Mouse (Mus musculus) forebrain, embryonic 13.5 days (tissue): Measurements from ENCODE around the gene Wnt8b. TPM values are rescaled to one million over a fixed set of nuclear protein-coding genes. Genes with fewer than 3 reads are reported as not detected.

Source experiments
- ATAC-seq: fragments of 200-750 bp; cut with Nextera tagmentation; 2 replicates; pipeline ENCODE4 v1.8.0; 2017
- H3K27ac ChIP-seq: fragments of 300-500 bp; sonication (generic); 2 replicates; pipeline ENCODE4 v1.5.1; 2015; ENCODE audit warnings: inconsistent platforms, mild to moderate bottlenecking, moderate library complexity
- H3K27me3 ChIP-seq: fragments of 300-500 bp; sonication (generic); 2 replicates; pipeline ENCODE4 v1.6.1; 2015; ENCODE audit warnings: mild to moderate bottlenecking, inconsistent platforms
- H3K36me3 ChIP-seq: fragments of 300-500 bp; sonication (generic); 2 replicates; pipeline ENCODE4 v1.6.1; 2015; ENCODE audit warnings: mild to moderate bottlenecking, inconsistent platforms; ENCODE audit not compliant: poor library complexity, severe bottlenecking
- H3K4me1 ChIP-seq: fragments of 300-500 bp; sonication (generic); 2 replicates; pipeline ENCODE4 v1.6.1; 2015; ENCODE audit warnings: inconsistent platforms
- H3K4me2 ChIP-seq: fragments of 300-500 bp; sonication (generic); 2 replicates; pipeline ENCODE4 v1.6.1; 2015; ENCODE audit warnings: inconsistent platforms, mild to moderate bottlenecking, moderate library complexity
- H3K4me3 ChIP-seq: fragments of 300-500 bp; sonication (generic); 2 replicates; pipeline ENCODE4 v1.5.1; 2015; ENCODE audit warnings: mild to moderate bottlenecking, inconsistent platforms
- H3K9ac ChIP-seq: fragments of 300-500 bp; sonication (generic); 2 replicates; pipeline ENCODE4 v1.6.1; 2015; ENCODE audit warnings: mild to moderate bottlenecking, inconsistent platforms
- H3K9me3 ChIP-seq: fragments of 300-500 bp; sonication (generic); replicated peaks from 2 replicates; pipeline ENCODE4 v1.6.1; 2016; ENCODE audit warnings: inconsistent platforms
- WGBS: fragments of 180-500 bp; shearing (Covaris S2); methylation state at CpG from one replicate; pipeline ENCODE4 v1.1.7; 2015; 5-methylcytosine and 5-hydroxymethylcytosine counted together
- polyA plus RNA-seq: library from polyadenylated mRNA; unstranded; fragments of >200 nt; fragmentation: Nextera tagmentation; extraction: Ambion mirVana; gene quantifications from 2 replicates; pipeline ENCODE4 v1.2.1, GENCODE M21; 2015

Wnt8b gene
- polyA plus RNA-seq, 1 experiment from 2014 or later: 8.1 TPM

DNA sequence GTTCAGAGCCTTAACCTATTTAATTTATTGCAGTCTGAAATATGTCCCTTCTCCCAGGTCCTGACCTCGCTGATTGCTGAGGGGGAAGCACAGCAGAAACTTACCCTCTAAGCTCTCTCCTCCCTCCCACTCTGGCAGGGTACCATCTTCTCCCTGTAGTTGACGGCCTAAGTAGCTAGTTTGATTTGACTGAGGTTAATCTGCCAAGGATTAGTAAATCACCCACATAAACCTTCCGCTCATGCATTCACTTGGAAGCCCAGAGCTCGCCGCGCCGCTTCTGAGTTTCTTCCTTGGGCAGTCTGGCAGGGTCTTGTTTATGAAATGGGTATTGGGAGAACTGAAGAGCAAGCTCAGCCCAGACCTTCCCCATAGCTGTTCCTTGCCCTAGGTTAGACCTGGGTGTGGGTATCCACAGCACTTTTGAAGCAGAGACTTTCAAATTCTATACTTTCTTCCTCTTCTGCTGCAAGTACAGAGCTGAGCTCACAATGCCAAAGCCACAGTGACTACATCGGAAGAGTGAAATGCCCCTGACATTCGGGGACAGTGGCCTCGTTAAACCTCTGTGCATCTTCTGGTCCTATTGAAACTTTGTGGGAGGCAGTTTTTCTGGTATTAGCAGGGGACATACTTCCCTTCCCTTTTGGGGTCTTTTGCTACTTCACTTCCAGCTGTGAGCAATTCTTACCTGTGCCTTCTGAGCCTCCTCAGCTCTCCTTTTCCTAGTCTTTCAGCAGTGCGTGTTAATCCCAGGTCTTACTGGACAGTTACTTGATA is 20.0 kb downstream of the Wnt8b start:
- 4% methylated on average over 11 of the region's 11 CpGs for WGBS
- H3K4me2 ChIP-seq: 0 out of 2 replicates have a peak overlapping the region, but pooled peaks have one; percentile 11
- no peaks in the 10 kb centered on the region for H3K36me3 ChIP-seq
- H3K4me3 ChIP-seq: no peak overlapping the region
- H3K27me3 ChIP-seq: peaks cover 97% of the 10 kb centered on the region
- H3K4me1 ChIP-seq: peaks cover 57% of the 10 kb centered on the region
- no peaks in the 10 kb centered on the region for H3K9me3 ChIP-seq
- ATAC-seq: no peak
- no peak overlapping the region for H3K9ac ChIP-seq
- no peak overlapping the region; the same call in 1 of the 2 replicates for H3K27ac ChIP-seq

DNA sequence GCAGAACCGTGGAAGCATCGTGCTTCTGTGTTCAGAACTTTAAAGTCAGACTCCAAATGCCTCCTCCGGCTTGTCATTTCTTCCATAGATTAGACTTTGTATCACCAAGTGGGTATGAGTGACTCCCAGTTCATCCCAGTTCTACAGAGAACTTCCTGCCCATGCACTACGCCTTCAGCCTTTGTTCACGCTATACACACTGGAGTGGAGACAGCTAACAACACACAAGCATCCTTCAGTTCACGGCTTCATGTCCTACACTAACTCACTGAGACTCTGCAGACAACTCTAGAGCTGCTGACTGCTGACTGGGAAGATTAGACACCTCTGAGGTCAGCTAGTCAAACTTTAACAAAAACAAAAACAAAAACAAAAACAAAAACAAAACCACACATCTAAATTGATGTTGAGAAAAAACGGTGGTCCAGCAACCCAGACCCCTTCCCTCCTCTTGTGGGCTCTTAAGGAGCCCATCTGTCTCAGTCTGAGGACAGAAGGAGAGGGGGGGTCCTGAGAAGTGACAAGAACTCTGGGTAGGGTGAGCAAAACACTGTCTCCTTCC is 20.7 kb downstream of the Wnt8b start:
- H3K4me3 ChIP-seq: no peak overlapping the region
- H3K4me1 ChIP-seq: peaks cover 62% of the 10 kb centered on the region
- no peaks in the 10 kb centered on the region for H3K9me3 ChIP-seq
- 4% methylated on average over 7 of the region's 7 CpGs for WGBS
- H3K9ac ChIP-seq: no peak overlapping the region
- H3K4me2 ChIP-seq: 0 out of 2 replicates have a peak overlapping the region, but pooled peaks have one; percentile 11
- ATAC-seq: no peak
- no peaks in the 10 kb centered on the region for H3K36me3 ChIP-seq
- H3K27me3 ChIP-seq: peaks cover 98% of the 10 kb centered on the region
- H3K27ac ChIP-seq: no peak overlapping the region; the same call in 1 of the 2 replicates

DNA sequence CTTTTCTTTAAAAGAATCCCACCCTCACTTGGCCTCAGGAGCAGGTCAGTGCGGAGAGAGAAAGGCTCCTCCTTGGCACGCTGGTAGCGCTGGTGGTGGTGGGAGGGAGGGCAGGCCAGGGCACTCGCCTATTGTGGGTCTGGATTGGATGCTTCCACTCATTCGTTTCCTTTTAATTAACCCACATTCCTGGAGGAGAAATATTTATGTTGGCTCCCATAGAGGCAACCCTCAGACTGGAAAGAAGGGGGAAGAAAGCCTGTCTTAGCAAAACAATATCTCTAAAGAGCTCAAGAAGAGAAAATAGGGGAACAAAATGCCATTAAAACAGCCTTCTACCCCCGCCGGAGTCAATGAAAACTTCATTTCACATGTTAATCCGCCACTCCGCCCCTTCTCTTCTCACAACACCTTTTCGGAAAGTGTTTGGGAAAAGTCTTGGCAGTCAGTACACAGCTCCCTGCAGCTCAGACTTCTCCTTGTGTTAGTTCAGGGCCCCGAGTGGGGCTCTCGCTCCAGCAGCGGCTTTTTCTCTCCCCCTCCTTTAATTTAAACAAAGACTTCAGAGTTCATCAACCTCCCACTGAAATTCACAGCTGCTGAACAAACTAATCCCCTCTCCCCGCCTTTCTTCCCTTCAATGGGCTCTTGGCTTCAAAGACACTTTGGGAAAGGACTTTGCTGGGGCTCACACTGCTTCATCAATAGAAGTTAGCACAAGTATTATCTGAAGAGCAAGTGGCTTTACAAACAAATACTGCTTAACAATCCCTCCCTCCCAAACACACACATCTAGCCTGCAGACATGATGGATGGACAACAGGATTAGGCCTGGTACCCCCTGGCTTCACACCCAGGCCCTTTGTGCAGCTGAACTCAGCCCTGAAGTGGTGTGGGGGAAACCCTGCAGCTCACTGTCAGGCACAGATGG is 21.5 kb downstream of the Wnt8b start:
- peak; percentile 86 for ATAC-seq
- 0 out of 2 replicates have a peak overlapping the region, but pooled peaks have one; percentile 7 for H3K27ac ChIP-seq
- peaks cover 62% of the 10 kb centered on the region for H3K4me1 ChIP-seq
- H3K9me3 ChIP-seq: no peaks in the 10 kb centered on the region
- 1% methylated on average over 14 of the region's 14 CpGs for WGBS
- no peak overlapping the region for H3K9ac ChIP-seq
- peaks cover 99% of the 10 kb centered on the region for H3K27me3 ChIP-seq
- no peaks in the 10 kb centered on the region for H3K36me3 ChIP-seq
- no peak overlapping the region for H3K4me3 ChIP-seq
- 0 out of 2 replicates have a peak overlapping the region, but pooled peaks have one; percentile 11 for H3K4me2 ChIP-seq

- WGBS: 14% methylated on average over 6 of the region's 6 CpGs
- H3K4me1 ChIP-seq: peaks cover 57% of the 10 kb centered on the region
- H3K4me2 ChIP-seq: no peak overlapping the region
- no peak overlapping the region for H3K27ac ChIP-seq
- H3K36me3 ChIP-seq: no peaks in the 10 kb centered on the region
- ATAC-seq: no peak
- H3K9me3 ChIP-seq: no peaks in the 10 kb centered on the region
- no peak overlapping the region for H3K9ac ChIP-seq
- H3K27me3 ChIP-seq: peaks cover 99% of the 10 kb centered on the region
- H3K4me3 ChIP-seq: no peak overlapping the region
Measured at GRCm38 (mm10) chr19:44515769-44516168, 22.5 kb downstream of the Wnt8b start.

DNA sequence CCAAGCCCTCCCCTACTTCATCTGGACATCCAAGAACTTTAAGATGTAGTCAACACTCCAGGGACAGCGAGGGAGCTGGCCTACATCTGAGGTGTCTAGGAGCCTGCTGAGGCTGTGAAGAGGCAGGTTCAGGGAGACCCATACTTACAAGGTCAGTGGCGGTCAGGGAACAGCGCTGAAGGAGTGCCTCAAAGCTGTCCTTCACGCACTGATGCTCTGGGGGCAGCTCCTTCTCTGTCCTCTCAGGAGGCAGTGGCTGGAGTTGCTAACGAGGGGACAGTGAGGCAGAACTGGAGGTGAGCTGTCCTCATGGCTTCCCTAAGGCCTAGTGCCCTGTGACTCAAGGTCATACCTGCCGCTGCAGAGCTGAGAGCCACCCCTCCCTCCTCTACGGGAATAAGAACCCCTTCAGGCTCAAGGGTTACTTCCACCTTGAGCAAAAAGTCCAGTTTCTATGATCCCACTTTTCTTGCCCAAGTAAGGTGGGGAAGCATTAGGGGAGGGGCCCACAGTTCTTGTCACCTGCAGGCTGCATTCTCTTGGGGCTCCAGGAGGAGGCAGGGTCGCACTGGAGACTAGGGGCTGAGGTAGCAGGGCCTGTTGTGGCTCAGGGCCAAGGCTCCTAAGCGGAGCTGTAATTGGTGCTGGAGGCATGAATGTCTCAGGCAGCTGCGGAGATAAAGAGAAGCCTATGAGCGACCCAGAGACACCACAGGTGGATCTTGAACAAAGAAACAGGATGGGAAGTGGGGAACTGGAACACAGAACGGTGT is 24.9 kb downstream of the Wnt8b start:
- Histone ChIP-seq H3K27me3 (peaks cover 94% of the 10 kb centered on the region), H3K27ac (no peak overlapping the region), H3K4me3 (no peak overlapping the region), H3K9me3 (no peaks in the 10 kb centered on the region), H3K36me3 (no peaks in the 10 kb centered on the region), H3K4me1 (peaks cover 37% of the 10 kb centered on the region), H3K4me2 (no peak overlapping the region), H3K9ac (no peak overlapping the region)
- ATAC-seq: no peak
- 36% methylated on average over 12 of the region's 12 CpGs for WGBS

- Histone ChIP-seq H3K36me3 (no peaks in the 10 kb centered on the region), H3K9me3 (no peaks in the 10 kb centered on the region), H3K27me3 (peaks cover 94% of the 10 kb centered on the region), H3K27ac (no peak overlapping the region), H3K9ac (no peak overlapping the region), H3K4me1 (peaks cover 27% of the 10 kb centered on the region), H3K4me2 (no peak overlapping the region), H3K4me3 (no peak overlapping the region)
- WGBS: 26% methylated on average over 7 of the region's 7 CpGs
- no peak for ATAC-seq
Measured at GRCm38 (mm10) chr19:44519152-44519551, 25.9 kb downstream of the Wnt8b start.

DNA sequence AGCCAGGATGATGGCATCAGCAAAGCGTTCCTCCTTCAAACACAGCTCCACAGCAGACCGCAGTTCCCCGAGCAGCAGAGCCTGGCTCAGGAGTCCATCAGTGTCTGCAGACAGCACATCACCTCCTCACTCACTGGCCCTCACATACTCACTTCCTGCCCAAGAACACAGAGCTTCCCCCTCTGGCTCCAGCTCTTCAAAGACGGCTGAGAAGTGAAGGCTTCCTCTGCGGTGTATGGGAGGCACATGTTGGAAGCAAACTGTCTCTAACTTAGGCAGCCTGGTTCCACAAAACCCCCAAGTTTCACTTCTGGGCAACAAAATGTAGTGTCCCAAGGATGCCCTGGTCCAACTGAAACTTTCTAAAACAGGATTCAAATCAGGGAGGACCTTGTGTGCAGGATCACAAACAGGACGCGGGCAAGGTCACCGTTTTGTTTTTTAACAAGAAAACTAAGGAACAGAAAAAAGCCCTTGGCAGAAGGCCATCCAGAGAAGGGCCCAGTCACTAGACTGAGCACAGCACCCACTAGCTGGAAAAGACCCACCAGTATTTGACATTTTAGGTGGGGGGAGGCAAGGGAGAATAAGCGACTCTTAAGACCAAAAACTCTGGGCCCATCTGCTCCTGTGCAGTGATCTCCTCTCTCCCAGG is 32.4 kb downstream of the Wnt8b start:
- peaks cover 80% of the 10 kb centered on the region for H3K27me3 ChIP-seq
- WGBS: 86% methylated on average over 9 of the region's 9 CpGs
- H3K9me3 ChIP-seq: no peaks in the 10 kb centered on the region
- no peak overlapping the region for H3K4me3 ChIP-seq
- no peak overlapping the region for H3K4me2 ChIP-seq
- no peaks in the 10 kb centered on the region for H3K36me3 ChIP-seq
- no peak for ATAC-seq
- H3K27ac ChIP-seq: no peak overlapping the region
- H3K4me1 ChIP-seq: no peaks in the 10 kb centered on the region
- H3K9ac ChIP-seq: no peak overlapping the region

DNA sequence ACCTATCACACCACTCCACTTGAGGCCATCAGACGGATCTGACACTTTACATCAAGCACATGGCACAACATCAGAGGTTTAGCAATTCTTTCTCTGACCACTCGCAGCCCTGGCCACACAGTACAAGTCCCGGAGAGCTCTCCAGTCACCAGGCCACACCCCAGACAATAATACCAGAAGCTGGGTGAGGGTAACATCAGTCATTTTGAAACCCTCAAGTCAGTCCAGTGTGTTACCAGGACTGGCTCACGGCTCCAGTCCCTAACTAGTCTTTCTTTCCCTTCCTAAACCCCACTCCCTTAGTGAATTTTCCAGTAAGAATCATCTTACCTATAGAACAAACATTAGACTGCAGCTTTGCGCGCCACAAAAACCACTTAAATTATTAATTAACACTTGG is 36.7 kb downstream of the Wnt8b start:
- Histone ChIP-seq H3K9me3 (no peaks in the 10 kb centered on the region), H3K36me3 (no peaks in the 10 kb centered on the region), H3K4me3 (no peak overlapping the region), H3K4me2 (no peak overlapping the region), H3K9ac (no peak overlapping the region), H3K27ac (no peak overlapping the region), H3K27me3 (peaks cover 77% of the 10 kb centered on the region), H3K4me1 (no peaks in the 10 kb centered on the region)
- WGBS: 85% methylated on average over 6 of the region's 6 CpGs
- no peak for ATAC-seq

DNA sequence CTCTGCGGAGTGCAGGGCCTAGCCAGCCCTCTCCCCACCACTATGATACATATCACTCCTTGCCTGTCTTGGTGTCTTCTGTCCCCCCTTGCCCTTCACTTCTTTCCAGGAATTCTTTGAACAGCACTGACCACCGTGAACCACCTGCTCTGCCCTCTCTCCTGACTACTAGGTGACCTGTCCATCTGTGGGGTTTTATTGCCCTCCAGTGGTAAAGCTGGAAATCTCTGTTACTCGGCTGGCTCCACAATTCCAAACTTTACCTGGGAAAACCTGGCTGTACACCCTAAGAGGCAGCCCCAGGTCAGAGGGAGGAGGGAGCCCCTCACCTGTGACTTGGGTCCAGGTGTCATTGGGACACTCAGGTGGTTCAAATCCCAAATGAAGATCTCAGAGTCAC is 42.1 kb downstream of the Wnt8b start:
- no peak for ATAC-seq
- H3K4me1 ChIP-seq: no peaks in the 10 kb centered on the region
- no peaks in the 10 kb centered on the region for H3K36me3 ChIP-seq
- peaks cover 41% of the 10 kb centered on the region for H3K27me3 ChIP-seq
- WGBS: 25% methylated on average over 3 of the region's 3 CpGs
- no peaks in the 10 kb centered on the region for H3K9me3 ChIP-seq
- H3K9ac ChIP-seq: no peak overlapping the region
- no peak overlapping the region for H3K4me3 ChIP-seq
- H3K4me2 ChIP-seq: no peak overlapping the region
- no peak overlapping the region for H3K27ac ChIP-seq

DNA sequence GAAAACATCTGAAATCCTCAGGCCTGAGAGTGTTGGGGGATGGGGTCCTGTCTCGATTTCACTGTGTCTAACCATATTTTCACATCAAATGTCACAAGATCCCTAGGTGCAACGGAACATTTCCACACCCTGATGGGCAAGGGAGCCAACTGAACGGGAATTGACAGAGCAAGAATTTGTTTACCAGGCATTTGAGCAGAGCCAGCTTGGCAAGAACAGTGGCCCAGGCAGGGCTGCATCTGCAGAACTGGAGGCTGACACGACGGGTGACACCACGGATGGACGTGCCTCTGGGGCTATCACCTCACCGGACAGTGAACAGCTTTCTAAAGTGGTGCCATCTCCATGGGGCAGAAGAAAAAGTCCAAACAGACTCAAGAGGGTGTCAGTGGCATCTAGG is 44.1 kb downstream of the Wnt8b start:
- no peak overlapping the region for H3K4me3 ChIP-seq
- WGBS: 89% methylated on average over 8 of the region's 8 CpGs
- H3K9ac ChIP-seq: no peak overlapping the region
- H3K4me2 ChIP-seq: no peak overlapping the region
- H3K27ac ChIP-seq: no peak overlapping the region
- ATAC-seq: no peak
- H3K4me1 ChIP-seq: no peaks in the 10 kb centered on the region
- peaks cover 7% of the 10 kb centered on the region for H3K9me3 ChIP-seq
- H3K27me3 ChIP-seq: peaks cover 24% of the 10 kb centered on the region
- H3K36me3 ChIP-seq: no peaks in the 10 kb centered on the region

- no peak overlapping the region for H3K27ac ChIP-seq
- peaks cover 7% of the 10 kb centered on the region for H3K9me3 ChIP-seq
- no peak for ATAC-seq
- no peak overlapping the region for H3K4me3 ChIP-seq
- 89% methylated on average over 8 of the region's 8 CpGs for WGBS
- no peak overlapping the region for H3K9ac ChIP-seq
- 0 out of 2 replicates have a peak, but pooled peaks cover under 1% of the 10 kb centered on the region for H3K36me3 ChIP-seq
- peaks cover 50% of the 10 kb centered on the region for H3K27me3 ChIP-seq
- H3K4me2 ChIP-seq: no peak overlapping the region
- peaks cover 7% of the 10 kb centered on the region for H3K4me1 ChIP-seq
Measured at GRCm38 (mm10) chr19:44542694-44543178, 49.5 kb downstream of the Wnt8b start.
